Mouse (Mus musculus) lung, embryonic 15.5 days (tissue): ENCODE results near the gene Ube2m. TPM values are rescaled to one million over a fixed set of nuclear protein-coding genes. Genes with fewer than 3 reads are reported as not detected.

ENCODE experiments used
- ATAC-seq: fragments of 200-750 bp; cut with Nextera tagmentation; 2 replicates; pipeline ENCODE4 v1.8.0; 2017; ENCODE audit warnings: moderate number of reproducible peaks, borderline replicate concordance; ENCODE audit not compliant: low FRiP score, low TSS enrichment; ENCODE audit errors: extremely low read depth
- H3K27ac ChIP-seq: fragments of 300-500 bp; sonication (generic); 2 replicates; pipeline ENCODE4 v1.5.1; 2015; ENCODE audit warnings: moderate library complexity, mild to moderate bottlenecking, inconsistent platforms
- H3K27me3 ChIP-seq: fragments of 300-500 bp; sonication (generic); 2 replicates; pipeline ENCODE4 v1.6.1; 2015; ENCODE audit warnings: inconsistent platforms
- H3K36me3 ChIP-seq: fragments of 300-500 bp; sonication (generic); 2 replicates; pipeline ENCODE4 v1.6.1; 2015; ENCODE audit warnings: inconsistent platforms
- H3K4me1 ChIP-seq: fragments of 300-500 bp; sonication (generic); 2 replicates; pipeline ENCODE4 v1.6.1; 2015; ENCODE audit warnings: inconsistent platforms
- H3K4me2 ChIP-seq: fragments of 300-500 bp; sonication (generic); 2 replicates; pipeline ENCODE4 v1.6.1; 2015; ENCODE audit warnings: inconsistent platforms, mild to moderate bottlenecking, moderate library complexity
- H3K4me3 ChIP-seq: fragments of 300-500 bp; sonication (generic); 2 replicates; pipeline ENCODE4 v1.5.1; 2015; ENCODE audit warnings: mild to moderate bottlenecking, inconsistent platforms
- H3K9ac ChIP-seq: fragments of 300-500 bp; sonication (generic); 2 replicates; pipeline ENCODE4 v1.6.1; 2015; ENCODE audit warnings: inconsistent platforms
- H3K9me3 ChIP-seq: fragments of 300-500 bp; sonication (generic); 2 replicates; pipeline ENCODE4 v1.6.1; 2016; ENCODE audit warnings: inconsistent platforms
- WGBS: fragments of 180-500 bp; shearing (Covaris S2); methylation state at CpG from one replicate; pipeline ENCODE4 v1.1.7; 2015; 5-methylcytosine and 5-hydroxymethylcytosine counted together
- polyA plus RNA-seq: library from polyadenylated mRNA; unstranded; fragments of >200 nt; fragmentation: Nextera tagmentation; extraction: Ambion mirVana; gene quantifications from 2 replicates; pipeline ENCODE4 v1.2.1, GENCODE M21; 2015

Gene Ube2m
- polyA plus RNA-seq, 1 experiment from 2014 or later = 114 TPM

GRCm38 (mm10) chr7:13043445-13044253, 5.6 kb upstream of the Ube2m start:
- peak; percentile 35; the same call in 1 of the 2 replicates for ATAC-seq
- H3K4me2 ChIP-seq = peak overlapping the region; percentile 94
- peak overlapping the region; percentile 50 for H3K9ac ChIP-seq
- H3K27me3 ChIP-seq = peaks cover 42% of the 10 kb centered on the region
- H3K9me3 ChIP-seq = no peaks in the 10 kb centered on the region
- peak overlapping the region; percentile 48 for H3K4me3 ChIP-seq
- H3K4me1 ChIP-seq = peaks cover 20% of the 10 kb centered on the region
- H3K36me3 ChIP-seq = no peaks in the 10 kb centered on the region
- WGBS = 4% methylated on average over 88 of the region's 88 CpGs
- H3K27ac ChIP-seq = no peak overlapping the region

DNA sequence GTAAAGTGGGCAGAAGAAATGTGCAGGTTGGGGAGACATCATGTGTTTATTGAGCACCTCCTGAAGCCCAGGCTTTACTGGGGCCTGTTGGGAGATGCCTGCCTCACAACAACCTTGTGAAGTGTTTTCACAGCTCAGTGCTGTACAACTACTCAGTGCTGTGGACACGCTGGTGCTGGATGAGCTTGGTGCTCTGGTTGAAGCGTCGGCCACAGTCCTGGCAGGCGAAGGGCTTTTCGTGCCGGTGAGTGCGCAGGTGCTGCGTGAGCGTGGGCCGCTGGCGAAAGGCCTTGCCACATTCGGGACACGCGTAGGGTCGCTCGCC, 5.0 kb upstream of the Ube2m start:
- no peaks in the 10 kb centered on the region for H3K36me3 ChIP-seq
- H3K9me3 ChIP-seq = no peaks in the 10 kb centered on the region
- peak overlapping the region; percentile 94 for H3K4me2 ChIP-seq
- WGBS = 37% methylated on average over 16 of the region's 16 CpGs
- no peak for ATAC-seq
- peak overlapping the region; percentile 48 for H3K4me3 ChIP-seq
- H3K9ac ChIP-seq = 0 out of 2 replicates have a peak overlapping the region, but pooled peaks have one; percentile 50
- peaks cover 42% of the 10 kb centered on the region for H3K27me3 ChIP-seq
- no peak overlapping the region for H3K27ac ChIP-seq
- H3K4me1 ChIP-seq = peaks cover 21% of the 10 kb centered on the region

DNA sequence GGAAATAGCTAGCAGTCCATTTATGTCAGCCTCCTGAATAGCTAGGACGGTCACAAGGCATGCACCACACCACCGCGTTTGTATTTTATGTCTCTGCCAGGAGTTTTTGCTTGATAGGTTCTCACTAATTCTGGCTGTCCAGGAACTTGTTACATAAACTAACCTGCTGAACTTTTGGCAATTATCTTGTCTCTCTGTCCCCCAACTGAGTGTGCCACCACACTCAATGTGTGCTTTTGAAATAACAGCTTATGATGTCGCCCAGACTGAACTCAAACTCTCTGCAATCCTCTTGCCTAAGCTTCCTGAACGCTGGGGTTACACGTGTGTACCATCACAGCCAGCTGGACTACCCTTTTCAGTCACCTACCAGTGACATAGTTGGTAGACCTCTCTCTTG, 4.4 kb upstream of the Ube2m start:
- WGBS = 69% methylated on average over 6 of the region's 6 CpGs
- ATAC-seq = no peak
- peaks cover 21% of the 10 kb centered on the region for H3K4me1 ChIP-seq
- H3K9me3 ChIP-seq = no peaks in the 10 kb centered on the region
- H3K4me2 ChIP-seq = no peak overlapping the region
- no peak overlapping the region for H3K4me3 ChIP-seq
- H3K27me3 ChIP-seq = peaks cover 42% of the 10 kb centered on the region
- H3K9ac ChIP-seq = no peak overlapping the region
- no peaks in the 10 kb centered on the region for H3K36me3 ChIP-seq
- no peak overlapping the region for H3K27ac ChIP-seq

GRCm38 (mm10) chr7:13041256-13041655, 3.2 kb upstream of the Ube2m start:
- Histone ChIP-seq H3K4me3 (no peak overlapping the region), H3K4me1 (peaks cover 29% of the 10 kb centered on the region), H3K9ac (no peak overlapping the region), H3K36me3 (peaks cover 1% of the 10 kb centered on the region), H3K9me3 (no peaks in the 10 kb centered on the region), H3K27me3 (peaks cover 42% of the 10 kb centered on the region), H3K4me2 (no peak overlapping the region), H3K27ac (no peak overlapping the region)
- ATAC-seq = no peak
- 56% methylated on average over 1 of the region's 1 CpGs for WGBS

- Histone ChIP-seq H3K4me2 (peak overlapping the region; percentile 82), H3K36me3 (peaks cover 16% of the 10 kb centered on the region), H3K27me3 (peaks cover 28% of the 10 kb centered on the region), H3K27ac (peak overlapping the region; percentile 100), H3K9ac (peak overlapping the region; percentile 96), H3K4me3 (peak overlapping the region; percentile 66), H3K9me3 (no peaks in the 10 kb centered on the region), H3K4me1 (peaks cover 41% of the 10 kb centered on the region)
- WGBS = 74% methylated on average over 1 of the region's 1 CpGs
- no peak for ATAC-seq
Measured at GRCm38 (mm10) chr7:13039181-13039580, 1.1 kb upstream of the Ube2m start.

- Histone ChIP-seq H3K9ac (peak overlapping the region; percentile 96), H3K4me2 (peak overlapping the region; percentile 82), H3K36me3 (peaks cover 16% of the 10 kb centered on the region), H3K27me3 (peaks cover 23% of the 10 kb centered on the region), H3K9me3 (no peaks in the 10 kb centered on the region), H3K27ac (peak overlapping the region; percentile 100), H3K4me3 (peak overlapping the region; percentile 66), H3K4me1 (peaks cover 41% of the 10 kb centered on the region)
- 17% methylated on average over 15 of the region's 15 CpGs for WGBS
- ATAC-seq = no peak
Measured at GRCm38 (mm10) chr7:13038621-13039169, 620 bp upstream of the Ube2m start.

- Histone ChIP-seq H3K27me3 (peaks cover 10% of the 10 kb centered on the region), H3K36me3 (peaks cover 25% of the 10 kb centered on the region), H3K9ac (peak overlapping the region; percentile 96), H3K4me1 (peaks cover 41% of the 10 kb centered on the region), H3K9me3 (no peaks in the 10 kb centered on the region), H3K27ac (peak overlapping the region; percentile 100), H3K4me2 (peak overlapping the region; percentile 82), H3K4me3 (peak overlapping the region; percentile 66)
- under 1% methylated on average over 32 of the region's 33 CpGs for WGBS
- no peak for ATAC-seq
Measured at GRCm38 (mm10) chr7:13037366-13037765, 709 bp downstream of the Ube2m start.

GRCm38 (mm10) chr7:13036806-13037205, 1.3 kb downstream of the Ube2m start:
- peak overlapping the region; percentile 100; the same call in 1 of the 2 replicates for H3K27ac ChIP-seq
- H3K27me3 ChIP-seq = peaks cover 4% of the 10 kb centered on the region; the same call in 1 of the 2 replicates

GRCm38 (mm10) chr7:13035211-13035855, 2.7 kb downstream of the Ube2m start:
- H3K27me3 ChIP-seq = no peaks in the 10 kb centered on the region
- H3K4me2 ChIP-seq = peak overlapping the region; percentile 81
- H3K4me1 ChIP-seq = peaks cover 41% of the 10 kb centered on the region
- ATAC-seq = no peak
- peaks cover 46% of the 10 kb centered on the region for H3K36me3 ChIP-seq
- H3K9me3 ChIP-seq = no peaks in the 10 kb centered on the region
- 79% methylated on average over 17 of the region's 17 CpGs for WGBS
- H3K4me3 ChIP-seq = peak overlapping the region; percentile 66
- H3K9ac ChIP-seq = no peak overlapping the region
- peak overlapping the region; percentile 92 for H3K27ac ChIP-seq

More at GRCm38 (mm10) chr7:13036806-13037205, 1.3 kb downstream of the Ube2m start:
- peak overlapping the region; percentile 96 for H3K9ac ChIP-seq
- H3K36me3 ChIP-seq = peaks cover 31% of the 10 kb centered on the region
- 29% methylated on average over 4 of the region's 4 CpGs for WGBS
- peak overlapping the region; percentile 82 for H3K4me2 ChIP-seq
- peaks cover 41% of the 10 kb centered on the region for H3K4me1 ChIP-seq
- peak overlapping the region; percentile 66 for H3K4me3 ChIP-seq
- no peaks in the 10 kb centered on the region for H3K9me3 ChIP-seq
- no peak for ATAC-seq

DNA sequence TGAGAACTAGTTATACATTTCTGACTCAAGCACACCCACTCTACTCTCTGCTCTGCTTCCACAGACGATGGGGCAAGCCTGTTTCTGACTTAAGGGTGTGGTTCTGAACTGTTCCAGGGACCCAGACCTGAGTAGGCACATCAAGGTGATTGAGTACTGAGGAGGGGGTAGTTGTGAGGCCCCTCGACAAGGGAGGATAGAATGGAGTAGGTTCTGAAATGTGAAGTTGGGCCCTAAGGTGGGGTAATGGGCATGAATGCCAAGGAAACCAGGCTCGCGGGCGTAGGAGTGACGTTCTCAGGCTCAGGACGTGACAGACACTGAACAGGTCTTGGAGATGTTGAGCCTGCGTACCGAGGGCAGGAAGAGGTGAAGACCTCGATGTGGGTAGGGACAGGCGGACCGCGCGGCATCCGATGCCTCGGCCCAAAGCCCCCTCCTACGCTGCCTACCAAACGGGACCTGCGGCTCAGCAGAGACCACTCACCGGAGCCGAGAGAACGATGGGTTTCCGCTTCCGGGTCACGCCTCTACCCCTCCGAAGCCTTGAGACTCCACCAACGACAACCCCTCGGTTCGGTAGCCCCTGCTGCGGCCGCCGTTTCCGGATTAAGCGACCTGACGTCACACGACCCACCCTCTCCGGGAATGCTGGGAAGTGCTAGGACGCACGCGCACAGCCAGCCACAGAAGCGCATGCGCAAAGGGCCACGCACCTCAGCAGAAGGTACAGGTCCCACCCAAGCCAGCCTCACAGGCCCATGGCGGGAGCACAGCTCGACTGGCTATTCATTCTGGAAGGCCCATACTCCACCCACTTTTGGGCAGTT, 3.7 kb downstream of the Ube2m start, which contains the start of gene Chmp2a:
Gene Chmp2a (minus strand): TSS at position 660 of the 830 bp plus-strand sequence.
- peak within 1 kb of the TSS; percentile 83 for H3K9ac ChIP-seq
- peak within 1 kb of the TSS; percentile 66 for H3K4me3 ChIP-seq
- peak within 1 kb of the TSS; percentile 92 for H3K27ac ChIP-seq
- no peaks in the 10 kb centered on the region for H3K27me3 ChIP-seq
- under 1% methylated on average over 45 of the region's 45 CpGs for WGBS
- H3K36me3 ChIP-seq = peaks cover 55% of the 10 kb centered on the region
- H3K4me2 ChIP-seq = peak within 1 kb of the TSS; percentile 81
- peaks cover 41% of the 10 kb centered on the region for H3K4me1 ChIP-seq
- ATAC-seq = peak; percentile 72
- no peaks in the 10 kb centered on the region for H3K9me3 ChIP-seq

- Histone ChIP-seq H3K27ac (peak overlapping the region; percentile 92), H3K9ac (peak overlapping the region; percentile 83), H3K36me3 (peaks cover 63% of the 10 kb centered on the region), H3K4me2 (peak overlapping the region; percentile 81), H3K4me1 (peaks cover 34% of the 10 kb centered on the region), H3K27me3 (no peaks in the 10 kb centered on the region), H3K9me3 (no peaks in the 10 kb centered on the region), H3K4me3 (peak overlapping the region; percentile 66)
- WGBS = 43% methylated on average over 13 of the region's 13 CpGs
- no peak for ATAC-seq
Measured at GRCm38 (mm10) chr7:13033451-13034147, 4.5 kb downstream of the Ube2m start.
